Mouse (Mus musculus): ENCODE data around the gene Ntf3.

The Ntf3 gene

DNA sequence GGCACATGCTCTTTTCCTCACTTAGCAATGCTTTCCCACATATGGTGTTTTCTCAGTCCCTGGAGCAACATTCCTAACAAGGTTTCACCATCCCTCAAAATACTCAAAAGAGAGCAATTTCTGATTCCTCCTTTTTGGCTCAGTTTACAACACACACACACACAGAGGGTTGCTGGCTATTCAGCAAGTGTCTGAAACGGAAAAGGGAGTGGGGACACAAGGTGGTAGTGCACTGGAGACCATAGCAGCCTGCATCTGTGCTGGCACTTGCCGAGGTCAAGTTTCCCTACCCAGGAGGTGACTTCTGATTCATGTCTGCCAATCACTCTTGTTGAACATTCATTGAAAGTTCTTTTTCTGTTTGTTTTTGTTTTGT is 59.9 kb downstream of the Ntf3 start:
- intact Hi-C loops (cut with DNase I): no loop called here

DNA sequence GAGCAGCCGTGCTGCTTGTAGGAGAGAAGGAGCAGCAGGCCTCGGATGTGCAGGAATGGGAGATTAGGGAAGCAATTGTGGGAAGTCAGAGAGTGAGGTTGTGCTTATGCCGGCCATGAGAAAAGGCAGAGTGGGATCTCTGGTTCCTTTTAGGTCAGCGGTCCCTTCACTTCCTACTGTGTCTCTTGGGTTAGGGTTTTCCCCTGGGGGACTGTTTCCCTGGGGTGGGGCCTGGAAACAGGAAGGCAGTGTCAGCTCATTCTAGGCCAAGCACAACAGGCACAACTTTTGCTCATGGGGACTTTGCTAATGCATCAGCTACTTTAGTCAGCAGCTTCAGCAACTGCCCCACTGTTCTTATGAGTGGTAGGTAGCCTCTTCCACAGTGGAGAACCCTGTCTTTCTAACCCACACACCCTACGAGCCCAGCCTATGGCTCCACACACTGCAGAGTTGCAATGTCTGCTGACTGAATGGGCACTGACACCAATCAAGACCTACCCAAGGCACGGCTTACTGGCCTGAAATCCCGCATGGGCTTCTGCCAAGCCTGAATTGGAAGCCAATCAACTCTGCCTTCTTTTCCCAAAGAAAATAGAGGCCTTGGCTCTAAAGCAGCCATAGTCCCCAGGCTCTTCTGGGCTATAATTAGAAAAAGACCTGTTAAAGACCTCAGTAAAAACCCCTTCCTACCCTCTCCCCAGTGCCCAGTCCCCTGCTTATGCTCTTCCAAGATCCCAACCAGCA is 60.5 kb downstream of the Ntf3 start:
- intact Hi-C loops (cut with DNase I): no loop called here

DNA sequence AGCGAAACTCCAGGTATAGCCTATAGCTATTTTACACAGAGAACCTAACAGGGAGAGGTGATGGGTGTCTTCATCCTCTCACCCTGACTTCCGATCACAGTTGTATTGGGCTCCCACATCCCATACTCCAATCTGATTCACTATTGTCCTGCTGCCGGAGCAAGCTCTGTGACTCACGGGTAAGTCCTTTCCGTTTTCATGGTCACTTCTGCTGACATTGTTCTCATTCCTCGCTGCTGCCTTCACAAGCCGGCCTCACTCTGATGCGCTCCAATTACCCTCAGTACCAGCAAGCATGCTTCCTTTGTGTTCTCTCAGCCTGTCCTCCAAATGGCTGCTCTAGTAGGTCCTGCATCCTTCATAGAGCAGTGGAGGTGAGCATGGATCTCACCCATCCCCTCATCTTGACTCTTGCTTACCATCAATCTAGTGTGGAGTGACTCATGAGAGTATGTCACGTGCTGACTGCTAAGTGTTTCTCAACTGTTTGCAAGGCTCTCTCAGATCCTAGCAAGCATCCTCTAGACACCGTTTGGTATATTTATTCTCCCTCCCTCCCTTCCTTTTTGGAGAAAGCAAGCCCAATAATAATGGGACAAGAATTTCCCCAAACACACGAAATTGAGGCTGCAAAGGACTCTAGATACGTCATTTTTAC is 61.5 kb downstream of the Ntf3 start:
- intact Hi-C loops (cut with DNase I): no loop called here

DNA sequence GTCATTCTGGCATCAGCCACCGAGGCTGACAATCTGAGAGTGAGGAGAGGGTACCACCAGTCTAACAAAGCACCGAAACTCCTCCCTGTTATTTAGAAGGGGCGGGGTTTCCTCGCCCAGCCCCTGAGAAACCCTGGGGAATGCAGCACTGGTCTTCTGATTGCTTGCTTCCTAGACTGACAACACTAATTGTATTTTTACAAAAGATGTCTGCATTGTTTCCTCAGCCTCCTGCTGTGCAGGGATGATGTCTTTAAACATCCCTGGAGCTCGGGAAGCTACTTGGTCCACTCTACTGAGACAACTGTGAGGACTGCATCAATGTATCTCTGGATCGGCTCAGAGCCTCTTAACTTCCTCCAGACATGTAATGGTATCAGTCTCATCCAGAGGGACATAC is 64.1 kb downstream of the Ntf3 start:
- intact Hi-C loops (cut with DNase I): no loop called here

DNA sequence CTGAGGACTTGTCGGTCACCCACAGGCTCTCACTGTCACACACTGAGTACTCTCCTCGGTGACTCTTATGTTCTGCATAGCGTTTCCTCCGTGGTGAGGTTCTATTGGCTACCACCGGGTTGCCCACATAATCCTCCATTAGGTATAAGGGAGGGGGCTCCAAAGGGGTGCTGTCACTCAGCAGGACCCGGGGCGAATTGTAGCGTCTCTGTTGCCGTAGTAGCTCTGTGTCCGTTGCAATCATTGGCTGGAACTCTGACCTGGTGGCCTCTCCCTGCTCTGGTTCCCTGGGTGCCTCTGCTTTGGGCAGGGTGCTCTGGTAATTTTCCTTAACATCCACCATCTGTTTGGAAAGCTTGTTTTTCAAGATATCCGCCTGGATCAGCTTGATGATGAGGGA is 64.7 kb downstream of the Ntf3 start:
- intact Hi-C loops (cut with DNase I): no loop called here

DNA sequence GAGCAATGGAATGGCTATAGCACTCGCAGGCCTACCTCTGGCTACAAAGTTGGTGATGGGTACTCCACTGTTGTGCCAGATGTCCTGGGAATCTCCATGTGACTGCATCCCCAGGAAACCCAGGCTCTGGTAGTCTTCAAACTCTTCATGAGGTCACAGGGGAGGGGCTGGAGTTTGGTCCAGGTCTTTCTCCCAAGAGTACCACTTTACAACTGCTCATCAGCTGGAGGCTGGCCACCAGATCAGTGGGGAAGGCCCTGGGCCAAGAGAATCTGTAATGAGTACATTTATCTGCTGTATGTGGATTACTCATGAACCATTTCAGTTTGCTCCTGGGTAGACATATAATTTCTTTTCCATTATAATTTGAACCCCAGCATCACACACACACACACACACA is 66.1 kb downstream of the Ntf3 start:
- intact Hi-C loops (cut with DNase I): no loop called here

DNA sequence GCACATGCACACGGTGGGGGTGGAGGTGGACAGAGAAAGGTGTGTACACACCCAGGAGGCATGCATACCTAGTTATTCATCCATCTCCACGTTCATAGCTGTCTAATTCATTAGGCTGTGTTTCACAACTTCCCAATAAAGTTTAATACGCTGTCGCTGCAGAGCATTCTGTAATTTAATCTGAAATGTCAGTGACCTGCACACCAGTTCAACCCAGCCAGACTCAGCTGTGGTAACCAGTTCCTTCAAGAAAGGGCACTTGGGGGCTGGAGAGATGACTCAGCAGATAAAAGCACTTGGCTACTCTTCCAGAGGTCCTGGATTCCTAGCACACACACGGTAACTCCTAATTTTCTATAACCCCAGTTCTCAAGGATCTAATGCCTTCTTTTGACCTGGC is 69.2 kb downstream of the Ntf3 start:
- intact Hi-C loops (cut with DNase I): no loop called here

DNA sequence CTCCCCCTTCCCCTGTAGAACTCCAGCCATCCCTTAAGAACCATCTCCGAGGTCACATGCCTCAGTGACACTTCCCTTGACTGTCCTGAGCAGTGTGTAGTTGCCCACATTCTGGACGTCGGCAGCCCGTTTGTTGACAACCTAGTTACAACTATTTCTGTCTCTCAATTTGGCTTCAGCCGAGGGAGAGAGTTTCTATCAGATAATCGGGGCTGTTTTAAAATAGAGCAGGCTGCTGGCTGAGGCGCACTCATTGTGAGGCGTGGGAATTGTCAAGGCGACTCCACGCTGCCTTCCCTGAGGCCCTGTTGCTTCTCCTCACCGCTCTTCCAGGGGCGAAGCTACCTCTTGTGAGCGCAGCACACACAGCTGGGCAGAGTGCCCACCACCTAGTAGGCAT is 70.6 kb downstream of the Ntf3 start:
- intact Hi-C loops (cut with DNase I): no loop called here

DNA sequence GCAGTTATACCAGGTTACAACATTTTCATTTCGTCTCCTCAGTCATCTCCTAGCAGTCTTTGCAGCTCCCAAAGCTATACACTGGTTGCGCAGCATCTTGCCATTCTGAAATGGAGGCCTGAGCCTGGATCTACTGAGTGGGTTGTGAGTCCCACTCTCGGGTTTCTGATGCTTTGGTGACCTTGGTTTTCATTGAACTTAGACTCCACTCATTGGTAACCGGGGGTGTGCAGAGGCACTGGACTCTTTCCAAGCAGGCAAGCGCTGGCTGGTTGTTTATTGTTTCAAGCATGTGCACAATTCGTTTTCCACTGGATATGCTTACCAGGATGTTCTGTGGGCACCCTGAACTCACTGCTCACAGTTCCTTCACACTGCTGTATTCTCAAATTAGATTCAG is 71.7 kb downstream of the Ntf3 start:
- intact Hi-C loops (cut with DNase I): no loop called here

DNA sequence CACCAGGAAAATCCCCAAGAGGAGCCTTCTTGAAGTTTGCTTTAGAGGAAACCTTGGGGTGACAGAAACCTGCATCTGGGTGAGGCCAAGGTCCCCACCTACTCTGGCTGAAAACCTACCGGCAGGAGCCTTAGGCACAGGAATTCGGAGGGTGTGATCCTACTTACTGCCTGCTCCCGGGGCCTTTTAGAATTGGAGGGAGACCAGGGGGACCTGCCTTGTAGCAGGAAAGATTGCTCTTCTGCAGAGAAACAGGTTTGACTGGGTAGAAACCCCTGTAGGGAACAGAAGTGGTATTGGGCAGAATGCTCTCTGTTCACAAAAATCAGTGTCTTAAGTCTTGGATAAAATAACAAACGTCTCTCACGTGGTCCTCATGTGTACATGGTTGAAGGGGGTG is 74.7 kb downstream of the Ntf3 start:
- intact Hi-C loops (cut with DNase I): no loop called here

DNA sequence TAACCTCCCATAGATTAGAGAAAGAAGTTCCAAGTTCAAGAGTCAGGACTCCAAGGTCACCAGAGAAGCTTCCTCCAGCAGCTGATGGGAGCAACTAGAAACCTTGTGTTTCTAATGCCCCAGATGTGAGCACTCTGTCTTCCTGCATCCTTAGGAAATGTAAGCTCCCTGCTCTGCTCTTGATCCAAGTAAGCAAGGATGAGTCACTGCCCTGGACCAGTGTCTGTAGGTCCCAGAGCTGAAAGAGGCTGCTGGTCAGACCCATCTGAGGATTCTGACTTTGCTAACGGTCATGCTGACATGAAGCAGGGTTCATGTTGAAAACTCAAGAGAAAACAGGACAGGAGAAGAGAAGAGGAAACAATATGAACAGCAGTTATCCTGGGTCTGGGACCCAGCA is 76.6 kb downstream of the Ntf3 start:
- intact Hi-C loops (cut with DNase I): no loop called here

DNA sequence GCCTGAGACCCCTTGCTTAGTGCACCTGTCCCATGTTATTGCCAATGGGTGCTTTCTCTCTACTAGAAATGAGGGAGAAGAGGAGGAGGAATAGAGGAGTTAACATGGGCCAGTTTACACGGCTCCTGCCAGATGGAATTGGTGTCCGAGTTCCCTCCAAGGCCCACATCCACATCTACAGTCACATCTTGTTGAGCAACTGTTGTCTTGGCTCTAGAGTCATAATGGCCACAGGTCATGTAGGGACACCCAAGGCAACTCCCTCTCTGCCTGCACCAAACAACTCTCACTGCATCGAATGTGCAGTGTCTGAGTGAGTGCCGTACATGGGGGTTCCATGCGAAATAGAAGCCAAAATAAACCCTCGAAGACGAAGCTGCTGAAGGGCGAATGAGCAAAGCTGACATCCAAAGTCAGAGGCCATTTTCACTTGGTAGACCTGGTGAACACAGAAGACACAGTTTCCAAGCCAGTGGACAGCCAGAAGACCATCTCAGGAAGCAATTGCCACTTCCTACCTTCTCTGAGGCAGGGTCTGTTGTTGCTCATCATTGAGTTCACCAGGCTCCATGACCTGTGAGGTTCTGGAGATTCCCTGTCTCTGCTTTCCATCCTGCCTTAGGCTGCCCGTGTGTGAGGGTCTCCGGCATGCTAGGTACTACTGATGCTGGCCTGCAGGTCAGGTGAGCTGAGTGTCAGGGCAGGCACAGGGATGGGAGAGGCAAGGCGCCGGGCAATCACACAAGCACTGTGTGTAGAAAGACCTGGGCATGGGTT is 78.0 kb downstream of the Ntf3 start:
- intact Hi-C loops (cut with DNase I): no loop called here

DNA sequence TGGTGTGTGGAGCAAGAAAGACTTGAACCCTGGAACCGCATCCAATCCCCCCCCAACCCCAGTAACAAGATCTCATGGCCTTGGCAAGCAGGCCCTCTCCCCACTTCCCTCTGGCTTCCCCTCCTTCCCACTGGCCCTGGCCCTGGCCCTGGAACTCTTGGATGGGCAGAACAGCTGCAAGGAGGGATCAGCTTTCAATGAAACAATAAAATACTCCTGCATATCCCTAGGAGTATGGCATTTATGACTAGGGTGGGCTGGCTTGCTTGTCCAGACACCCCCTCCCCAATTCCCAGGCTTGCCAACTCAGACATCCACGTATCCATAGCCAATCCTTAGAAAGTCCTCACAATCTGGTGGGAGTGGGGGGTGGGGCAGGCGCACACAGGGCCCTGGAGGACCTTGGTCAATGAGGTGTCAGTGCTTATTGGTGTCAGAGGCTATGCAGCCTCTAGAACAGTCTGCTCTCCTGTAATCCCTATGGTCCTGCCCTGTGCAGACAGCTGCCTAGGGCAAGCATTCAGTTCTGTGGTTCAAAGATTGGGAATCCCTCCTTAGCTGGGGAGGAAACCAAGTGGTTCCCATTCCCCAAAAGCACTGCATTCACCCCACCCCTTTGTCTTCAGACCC is 80.3 kb downstream of the Ntf3 start:
- intact Hi-C loops (cut with DNase I): no loop called here

DNA sequence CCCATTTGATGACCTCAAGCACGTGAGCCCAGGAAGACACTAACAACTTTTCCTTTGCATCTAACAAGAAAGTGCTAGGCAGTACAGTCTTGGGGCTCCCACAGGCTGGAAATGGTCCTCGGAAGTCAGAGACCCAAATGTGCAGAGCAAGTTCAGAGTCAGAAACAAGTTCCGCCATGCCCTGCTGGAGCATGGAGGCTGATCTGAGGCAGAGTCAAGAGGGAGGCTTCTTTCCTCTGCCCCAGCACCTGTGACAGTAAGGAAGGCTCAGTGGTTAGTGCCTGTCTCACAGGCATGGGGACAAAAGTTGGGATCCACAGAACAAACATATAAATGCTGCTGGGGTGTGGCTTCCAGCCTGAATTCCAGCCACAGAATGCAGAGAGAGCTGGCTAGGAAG is 86.2 kb downstream of the Ntf3 start:
- intact Hi-C loops (cut with DNase I): no loop called here

DNA sequence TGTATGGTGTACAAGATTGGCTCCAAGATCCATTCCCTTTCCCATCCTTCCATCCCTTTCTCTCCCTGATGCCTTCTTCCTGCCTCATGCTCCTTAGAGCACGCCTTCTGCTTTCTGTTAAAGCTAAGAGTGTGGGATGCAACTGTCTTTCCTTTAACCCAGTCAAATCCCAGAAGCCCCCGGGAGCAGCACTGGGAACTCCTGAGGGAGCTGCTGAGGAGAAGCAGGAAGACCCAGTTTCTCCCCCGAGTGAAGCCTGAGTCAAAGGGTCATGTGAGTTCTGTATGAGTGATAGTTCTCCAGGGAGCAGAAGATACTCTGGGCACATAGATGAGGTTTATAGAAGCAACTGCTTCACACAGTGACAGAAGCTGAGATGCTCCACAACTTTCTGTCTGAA is 109.0 kb downstream of the Ntf3 start:
- intact Hi-C loops (cut with DNase I): no loop called here

DNA sequence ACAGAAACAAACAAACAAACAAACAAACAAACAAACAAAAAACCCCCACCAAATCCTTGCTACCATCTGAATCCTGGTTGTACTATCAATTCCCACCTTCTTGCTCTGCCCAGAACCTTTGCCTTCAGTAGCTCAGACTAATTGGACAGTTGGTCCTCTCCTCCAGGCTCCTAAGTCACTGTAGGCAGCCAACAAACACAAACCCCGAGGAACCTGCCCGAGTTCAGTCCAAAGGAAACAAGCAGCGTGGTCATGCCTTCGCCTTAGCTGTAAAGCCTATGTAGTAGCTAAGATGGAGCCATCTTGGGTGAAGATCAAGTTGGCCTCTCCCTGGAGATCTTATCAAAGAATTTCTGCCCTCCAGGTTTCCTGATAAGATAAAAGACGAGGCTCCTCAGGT is 113.6 kb downstream of the Ntf3 start:
- intact Hi-C loops (cut with DNase I): no loop called here
